Mouse (Mus musculus) small intestine, adult 2 months (tissue): ENCODE results near the gene Sec61a1. TPM values are rescaled to one million over a fixed set of nuclear protein-coding genes. Genes with fewer than 3 reads are reported as not detected.

Source experiments
- H3K27ac ChIP-seq: fragments of 200-500 bp; 2 replicates; pipeline ENCODE4 v1.5.1; 2012; ENCODE audit warnings: low read depth, low read length, control low read depth, inconsistent platforms; ENCODE audit not compliant: insufficient read depth
- H3K27me3 ChIP-seq: fragments of 200-500 bp; 2 replicates; pipeline ENCODE4 v1.6.1; 2012; ENCODE audit warnings: mild to moderate bottlenecking, moderate library complexity, low read length, inconsistent platforms; ENCODE audit not compliant: control insufficient read depth, insufficient read depth
- H3K36me3 ChIP-seq: fragments of 200-500 bp; 2 replicates; pipeline ENCODE4 v1.6.1; 2012; ENCODE audit warnings: mild to moderate bottlenecking, low read length, control low read depth, inconsistent platforms; ENCODE audit not compliant: control insufficient read depth, insufficient read depth
- H3K4me1 ChIP-seq: fragments of 200-500 bp; 2 replicates; pipeline ENCODE4 v1.6.1; 2012; ENCODE audit warnings: low read length, inconsistent platforms, mixed read lengths; ENCODE audit not compliant: control insufficient read depth, insufficient read depth, insufficient read length
- H3K4me3 ChIP-seq: fragments of 200-500 bp; 2 replicates; pipeline ENCODE4 v1.5.1; 2012; ENCODE audit warnings: low read depth, mild to moderate bottlenecking, control low read depth, inconsistent platforms, low read length, moderate library complexity
- CTCF ChIP-seq: fragments of 200-500 bp; IDR thresholded peaks from 2 replicates; pipeline ENCODE4 v1.5.1; 2012; ENCODE audit warnings: low read depth, mild to moderate bottlenecking, control low read depth, inconsistent platforms, low read length, moderate library complexity, mixed read lengths; ENCODE audit not compliant: insufficient replicate concordance, insufficient read length; ENCODE audit errors: extremely low read depth
- POLR2A ChIP-seq: fragments of 200-500 bp; IDR thresholded peaks from 2 replicates; pipeline ENCODE4 v1.6.1; 2012; ENCODE audit warnings: low read depth, mild to moderate bottlenecking, control low read depth, inconsistent platforms, low read length, moderate library complexity
- WGBS: fragments of 180-500 bp; shearing (Covaris S2); methylation state at CpG from one replicate; pipeline ENCODE4 v1.1.7; 2018; 5-methylcytosine and 5-hydroxymethylcytosine counted together
- polyA plus RNA-seq: library from polyadenylated mRNA; depleted of rRNA; stranded (reverse); fragments of >200 nt; gene quantifications from 2 replicates; pipeline ENCODE4 v1.2.3, GENCODE M21; 2012

Gene Sec61a1
- polyA plus RNA-seq, 1 experiment, result 310 TPM

DNA sequence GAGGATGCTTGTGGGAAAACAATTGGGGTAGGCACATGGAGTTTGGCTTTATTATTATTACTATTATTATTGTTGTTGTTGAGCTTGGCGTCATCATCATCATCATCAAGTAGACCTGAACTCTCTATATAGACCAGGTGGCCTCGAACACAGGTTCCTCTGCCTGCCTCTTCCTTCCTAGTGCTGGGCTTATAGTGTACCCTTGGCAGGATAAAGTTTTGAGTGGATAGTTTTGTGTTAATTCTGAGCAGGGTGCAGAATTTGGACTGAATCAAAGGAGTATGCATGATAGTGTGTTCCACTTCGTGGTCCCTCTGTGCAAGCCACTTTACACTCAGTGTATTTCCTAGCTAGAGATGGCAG lies 18.3 kb downstream of the Sec61a1 start:
- 16% methylated on average over 3 of the region's 3 CpGs for WGBS
- TF ChIP-seq POLR2A (no peak), CTCF (no peak)
- peaks cover 4% of the 10 kb centered on the region for H3K4me1 ChIP-seq
- H3K4me3 ChIP-seq, result peak overlapping the region; percentile 70
- no peak overlapping the region for H3K27ac ChIP-seq
- H3K27me3 ChIP-seq, result no peaks in the 10 kb centered on the region
- peaks cover 37% of the 10 kb centered on the region for H3K36me3 ChIP-seq

DNA sequence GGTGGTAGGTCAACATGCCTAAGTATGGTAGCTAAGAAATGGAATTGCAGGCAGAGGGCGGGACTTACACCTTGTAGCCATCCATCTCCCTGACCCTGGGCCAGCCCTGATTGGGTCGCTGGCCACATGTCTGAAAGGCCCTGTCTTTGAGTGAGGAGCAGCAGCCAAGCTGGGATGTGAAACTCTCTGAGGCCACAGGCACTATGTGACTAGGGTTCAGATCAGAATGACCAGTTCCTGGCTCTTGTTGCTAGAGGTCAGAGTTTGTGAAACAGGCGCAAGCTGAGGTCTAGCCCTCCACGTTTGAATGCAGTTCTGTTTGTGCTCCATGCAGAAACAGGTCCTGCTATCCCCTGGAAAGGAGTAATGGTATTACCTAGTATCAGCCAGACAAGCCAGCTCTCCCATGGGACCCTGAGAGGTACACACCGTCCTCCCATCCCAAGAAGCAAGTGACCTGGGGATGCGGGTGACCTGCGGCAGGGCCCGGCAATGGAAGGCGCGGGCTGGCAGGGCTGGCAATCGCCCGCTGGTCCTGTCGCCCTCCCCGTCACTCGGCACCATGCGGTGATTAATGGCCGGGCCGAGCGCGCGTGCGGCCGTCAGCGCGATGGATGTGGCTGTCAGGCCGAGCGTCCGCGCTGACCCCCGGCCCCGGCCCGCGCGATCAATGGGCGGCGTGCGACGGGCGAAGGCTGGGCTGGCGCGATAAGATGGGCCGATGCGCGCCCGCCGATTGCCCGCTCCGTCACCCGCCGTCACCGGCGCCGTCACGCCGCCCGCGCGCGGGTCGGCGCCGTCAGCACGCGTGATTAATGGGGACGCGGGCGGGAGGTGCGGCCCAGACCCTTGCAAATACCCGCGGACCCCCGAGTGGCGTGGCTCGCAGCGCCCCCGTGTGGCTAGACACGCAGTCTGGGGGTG lies 19.0 kb downstream of the Sec61a1 start:
- WGBS, result 5% methylated on average over 76 of the region's 76 CpGs
- H3K36me3 ChIP-seq, result peaks cover 31% of the 10 kb centered on the region

DNA sequence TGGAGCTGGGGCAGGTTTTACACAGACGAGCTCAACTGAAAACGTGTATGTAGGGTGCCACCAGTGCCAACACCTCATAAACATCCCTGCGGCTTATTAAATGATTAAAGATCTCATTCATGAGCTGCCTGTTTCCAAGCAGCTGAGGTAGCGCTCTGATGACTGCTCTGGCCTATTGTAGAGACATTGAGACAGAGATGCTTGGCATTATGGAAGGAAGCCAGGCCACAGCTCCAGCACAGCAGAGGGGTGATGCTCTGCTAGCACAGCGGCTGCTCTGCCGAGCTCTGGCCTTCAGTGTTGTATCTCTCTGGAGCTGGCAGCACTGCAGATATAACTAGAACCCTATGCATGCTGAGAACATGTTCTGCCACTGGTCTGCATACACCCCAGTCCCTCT lies 25.0 kb downstream of the Sec61a1 start:
- TF ChIP-seq POLR2A (no peak), CTCF (no peak)
- Histone ChIP-seq H3K36me3 (peaks cover 10% of the 10 kb centered on the region), H3K4me3 (no peak overlapping the region), H3K27ac (no peak overlapping the region), H3K4me1 (no peaks in the 10 kb centered on the region), H3K27me3 (no peaks in the 10 kb centered on the region)
- 81% methylated on average over 6 of the region's 6 CpGs for whole genome bisulfite sequencing

More for the DNA sequence above, 19.0 kb downstream of the Sec61a1 start:
- H3K4me3 ChIP-seq, result peak overlapping the region; percentile 70
- H3K27ac ChIP-seq, result no peak overlapping the region
- H3K27me3 ChIP-seq, result no peaks in the 10 kb centered on the region
- TF ChIP-seq CTCF (peak; percentile 61; the same call in 1 of the 2 replicates), POLR2A (no peak)
- peaks cover 4% of the 10 kb centered on the region for H3K4me1 ChIP-seq

DNA sequence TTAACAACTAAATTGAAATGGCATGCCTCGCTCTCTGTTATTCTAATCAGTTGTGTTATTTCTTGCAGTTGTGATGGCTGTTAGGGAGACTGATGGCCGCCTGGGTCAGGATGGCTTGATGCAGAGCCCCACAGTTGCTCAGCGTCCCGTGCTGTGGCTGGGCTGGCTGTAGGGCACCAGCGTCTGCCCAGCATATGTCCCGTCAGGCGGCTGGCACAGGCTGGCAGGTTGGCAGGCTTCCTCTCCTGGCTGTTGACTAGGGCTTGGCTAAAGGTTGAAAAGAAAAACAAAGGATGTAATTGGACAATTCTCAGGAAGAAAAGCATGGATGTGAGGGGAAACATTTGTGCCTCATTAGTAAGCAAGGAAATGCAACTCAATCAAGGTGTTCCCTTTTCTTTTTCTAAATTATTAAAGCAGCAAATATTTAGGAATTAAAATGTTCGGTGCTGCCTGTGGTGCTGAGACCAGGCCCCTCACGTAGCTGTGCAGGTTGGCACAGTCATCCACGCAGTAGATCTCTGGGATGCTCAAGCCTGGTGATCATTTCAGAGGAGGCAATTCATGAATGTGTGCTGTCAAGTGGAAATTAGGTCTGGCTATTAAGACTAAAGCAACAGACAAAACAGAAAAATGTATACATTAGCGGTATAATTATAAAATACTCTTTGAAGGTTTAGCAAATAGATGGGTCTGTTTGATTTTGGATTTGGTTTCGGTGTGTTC lies 27.9 kb downstream of the Sec61a1 start:
- Histone ChIP-seq H3K27ac (no peak overlapping the region), H3K36me3 (peaks cover 12% of the 10 kb centered on the region), H3K27me3 (no peaks in the 10 kb centered on the region), H3K4me3 (no peak overlapping the region), H3K4me1 (no peaks in the 10 kb centered on the region)
- TF ChIP-seq CTCF (no peak), POLR2A (no peak)
- WGBS, result 92% methylated on average over 12 of the region's 12 CpGs

DNA sequence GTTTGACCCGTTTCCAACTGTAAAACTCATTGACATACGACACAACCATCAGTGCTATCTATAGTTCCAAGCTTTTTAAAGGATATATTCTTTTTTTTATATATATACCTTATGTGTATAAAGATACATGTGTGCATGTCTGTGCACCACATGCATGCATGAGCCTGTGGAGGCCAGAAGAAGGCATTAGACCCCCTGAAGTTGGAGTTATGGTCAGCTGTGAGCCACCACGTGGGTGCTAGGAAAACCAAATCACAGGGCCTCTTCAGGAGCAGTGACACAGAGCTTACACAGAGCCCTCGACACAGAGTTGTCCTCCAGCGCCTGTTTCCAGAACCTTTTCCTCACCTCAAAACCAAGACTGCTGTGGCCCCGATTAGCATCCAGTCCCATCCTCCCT lies 28.9 kb downstream of the Sec61a1 start:
- 86% methylated on average over 6 of the region's 6 CpGs for WGBS
- Histone ChIP-seq H3K27me3 (no peaks in the 10 kb centered on the region), H3K36me3 (peaks cover 17% of the 10 kb centered on the region), H3K4me1 (no peaks in the 10 kb centered on the region), H3K4me3 (no peak overlapping the region), H3K27ac (no peak overlapping the region)
- TF ChIP-seq CTCF (no peak), POLR2A (no peak)

DNA sequence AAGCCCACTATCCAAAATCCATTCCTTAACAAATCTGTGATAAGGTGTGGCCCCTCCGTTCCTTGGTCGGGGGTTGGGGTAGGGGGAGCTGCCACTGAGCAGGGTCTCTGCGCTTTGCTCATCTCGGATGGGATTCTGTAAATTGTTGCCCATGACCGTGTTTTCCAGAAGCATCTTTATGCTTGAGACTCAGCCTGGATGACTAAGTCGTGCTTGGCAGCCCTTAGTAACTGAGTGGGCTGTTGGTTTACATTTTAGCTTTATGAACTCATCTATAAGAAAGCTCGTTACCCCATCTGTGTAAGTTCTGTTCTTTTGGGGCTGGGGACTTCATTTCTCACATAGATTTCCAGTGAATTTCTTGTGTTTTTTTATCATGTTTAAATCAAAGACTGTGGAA lies 29.7 kb downstream of the Sec61a1 start:
- no peaks in the 10 kb centered on the region for H3K4me1 ChIP-seq
- TF ChIP-seq CTCF (no peak), POLR2A (no peak)
- H3K27ac ChIP-seq, result no peak overlapping the region
- H3K36me3 ChIP-seq, result peaks cover 21% of the 10 kb centered on the region
- no peak overlapping the region for H3K4me3 ChIP-seq
- H3K27me3 ChIP-seq, result no peaks in the 10 kb centered on the region
- 84% methylated on average over 7 of the region's 7 CpGs for WGBS

DNA sequence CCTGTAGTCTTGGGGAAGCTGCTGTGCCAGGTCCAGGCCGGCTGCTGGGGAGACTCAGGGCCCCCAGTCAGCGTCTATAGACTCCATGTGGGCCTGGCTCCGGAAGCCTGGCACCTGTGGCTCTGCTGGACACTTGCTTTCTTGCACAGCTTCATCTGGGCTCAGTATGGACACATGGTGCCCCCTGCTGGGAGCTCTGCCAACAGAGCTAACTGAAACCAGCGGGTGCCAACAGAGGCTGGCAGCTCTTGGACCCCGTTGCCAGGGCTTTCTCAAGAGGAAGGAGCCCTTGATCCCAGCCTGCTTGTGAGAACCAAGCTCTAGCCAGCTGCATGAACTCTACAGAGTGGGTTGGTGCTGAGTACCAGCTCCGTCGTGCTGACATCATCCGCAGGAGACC lies 31.8 kb downstream of the Sec61a1 start:
- WGBS, result 75% methylated on average over 8 of the region's 8 CpGs
- Histone ChIP-seq H3K4me1 (no peaks in the 10 kb centered on the region), H3K36me3 (peaks cover 31% of the 10 kb centered on the region), H3K27ac (no peak overlapping the region), H3K4me3 (no peak overlapping the region), H3K27me3 (no peaks in the 10 kb centered on the region)
- TF ChIP-seq POLR2A, result no peak
- no peak for TF ChIP-seq CTCF
